Comparison of ENCODE assay signal across 16 mouse cellular contexts in genomic region chr2:103293751-103294150, GRCm38 (mm10). TPM values are rescaled to one million over a fixed set of nuclear protein-coding genes. Genes with fewer than 3 reads are reported as not detected.
DNase-seq lines count a peak whose midpoint lies in the region; ATAC-seq and TF ChIP-seq lines count a peak whose summit lies in the region.
"Had no signal": no experiment of that assay in that cellular context is flagged by ENCODE, and none has a peak within 500 bp of the region (broad histone marks: within the 10 kb centered on the region; RNA-seq: fewer than 3 reads in every experiment).

No protein-coding gene starts in this region.

- H3K4me1 ChIP-seq in testis, adult 2 months (ENCODE audit: control insufficient read depth, insufficient read depth, low read length): peaks cover 3% of the 10 kb centered on the region; the same call in 1 of the 2 replicates
- peaks cover 19% of the 10 kb centered on the region for H3K4me1 ChIP-seq in heart, embryonic 12.5 days (replicated peaks)

- no peak overlapping the region for H3K4me3 ChIP-seq in testis, adult 2 months (ENCODE audit: control insufficient read depth, low read depth, low read length)
- no peak overlapping the region for H3K4me3 ChIP-seq in gastrocnemius, adult 2 months
- H3K4me3 ChIP-seq in heart, embryonic 12.5 days: no peak overlapping the region
- H3K4me3 ChIP-seq: limb, embryonic 10.5 days; liver, embryonic 15.5 days had no signal

- H3K9me3 ChIP-seq in heart, embryonic 12.5 days (replicated peaks): no peaks in the 10 kb centered on the region
- H3K9me3 ChIP-seq: limb, embryonic 10.5 days; liver, embryonic 15.5 days had no signal

- H3K36me3 ChIP-seq in testis, adult 2 months (ENCODE audit: control insufficient read depth, insufficient read depth, low read length): no peaks in the 10 kb centered on the region
- no peaks in the 10 kb centered on the region for H3K36me3 ChIP-seq in heart, embryonic 12.5 days
- H3K36me3 ChIP-seq: limb, embryonic 10.5 days; liver, embryonic 15.5 days had no signal

- no peak overlapping the region for H3K4me2 ChIP-seq in heart, embryonic 12.5 days
- H3K4me2 ChIP-seq: liver, embryonic 15.5 days; midbrain, embryonic 11.5 days had no signal

- 74% methylated on average over 5 of the region's 5 CpGs for WGBS in heart, embryonic 12.5 days

- H3K9ac ChIP-seq in heart, embryonic 12.5 days: no peak overlapping the region
- H3K9ac ChIP-seq: liver, embryonic 15.5 days had no signal

- no peak for DNase-seq in testis, postnatal 10 days (ENCODE audit: low spot score)
- DNase-seq in kidney, adult 11 months: peak; percentile 78
- peak; percentile 68 for DNase-seq in kidney, postnatal 14 days
- DNase-seq in gastrocnemius, adult 2 months: no peak
- no peak for DNase-seq in cerebellum, adult 9-11 months
- DNase-seq in frontal cortex, adult 2 months (ENCODE audit: extremely low spot score in 1 of 2, low spot score in 1 of 2): no peak
- DNase-seq: cerebellum, postnatal 10 days; layer of hippocampus, postnatal 36 days; lung, postnatal 14 days had no signal

- TF ChIP-seq CTCF in testis, adult 2 months (IDR thresholded peaks at IDR 0.05; ENCODE audit: control insufficient read depth, insufficient read depth, insufficient replicate concordance, low read depth, low read length): no peak
- no peak for TF ChIP-seq CTCF in gastrocnemius, adult 2 months (IDR thresholded peaks at IDR 0.05)

- no peak for TF ChIP-seq POLR2A in testis, adult 2 months (IDR thresholded peaks at IDR 0.05; ENCODE audit: control insufficient read depth, low read depth, low read length)

- no peak for ATAC-seq in heart, embryonic 12.5 days (ENCODE audit: insufficient number of reproducible peaks, low FRiP score)
- ATAC-seq: inflammation-experienced regulatory T-cells, adult 6 months had no signal

- intact Hi-C loops in gastrocnemius, adult 2 months (cut with DNase I): no loop called here

- H3K27ac ChIP-seq in testis, adult 2 months (ENCODE audit: control insufficient read depth, insufficient read depth, low read depth, low read length): peak overlapping the region; percentile 60
- no peak overlapping the region for H3K27ac ChIP-seq in gastrocnemius, adult 2 months
- no peak overlapping the region for H3K27ac ChIP-seq in heart, embryonic 12.5 days (ENCODE audit: poor library complexity, severe bottlenecking)
- H3K27ac ChIP-seq: limb, embryonic 10.5 days; liver, embryonic 15.5 days had no signal

- H3K27me3 ChIP-seq in testis, adult 2 months (ENCODE audit: control insufficient read depth, insufficient read depth, low read length): no peaks in the 10 kb centered on the region
- peaks cover 12% of the 10 kb centered on the region; the same call in 1 of the 2 replicates for H3K27me3 ChIP-seq in heart, embryonic 12.5 days (replicated peaks)
- H3K27me3 ChIP-seq: liver, embryonic 15.5 days had no signal

RNA-seq across cellular contexts. Expression of gene Ehf, which starts 9.3 kb away (rescaled TPM):
- polyA plus RNA-seq in testis, adult 2 months (2012; rRNA removed): 0.41 and 3.5 TPM in 2 replicates
- under 1 TPM in 1 of 2 experiments, not detected in 1; 0.23 TPM for total RNA-seq in gastrocnemius, adult 2 months (2021)
- polyA plus RNA-seq in heart, embryonic 12.5 days (2016; fragmentation: Nextera tagmentation; extraction: Ambion mirVana): 0.26 TPM in 1 of 2 replicates, not detected in the other
- 0.13 and 0.14 TPM in 2 replicates for polyA plus RNA-seq in frontal cortex, adult 2 months (2012; rRNA removed)
- total RNA-seq: granulocyte monocyte progenitor cell, adult 5-6 weeks; layer of hippocampus, postnatal 36 days had no signal
- polyA plus RNA-seq: midbrain, embryonic 11.5 days had no signal

Comparison
In these comparisons a context has a peak if more than half of its experiments do, and no peak if none do; other contexts are left out.
1. DNase-seq: peak in kidney, adult 11 months (single experiment) and kidney, postnatal 14 days (single experiment); none in testis, postnatal 10 days (single experiment), gastrocnemius, adult 2 months (single experiment), cerebellum, adult 9-11 months (single experiment) and frontal cortex, adult 2 months (0 of 2).